Mouse (Mus musculus) embryonic fibroblast, embryonic 13.5 days (primary cell): ENCODE results near the gene 9230112D13Rik.

ENCODE experiments used
- CTCF ChIP-seq: IDR thresholded peaks from 2 replicates; pipeline ENCODE4 v1.5.1; 2011; ENCODE audit warnings: mild to moderate bottlenecking, control low read depth, low read length, moderate library complexity, borderline replicate concordance; ENCODE audit not compliant: insufficient read depth
- POLR2A ChIP-seq: IDR thresholded peaks from 2 replicates; pipeline ENCODE4 v1.6.1; 2011; ENCODE audit warnings: low read depth, mild to moderate bottlenecking, control low read depth, low read length, moderate library complexity

DNA sequence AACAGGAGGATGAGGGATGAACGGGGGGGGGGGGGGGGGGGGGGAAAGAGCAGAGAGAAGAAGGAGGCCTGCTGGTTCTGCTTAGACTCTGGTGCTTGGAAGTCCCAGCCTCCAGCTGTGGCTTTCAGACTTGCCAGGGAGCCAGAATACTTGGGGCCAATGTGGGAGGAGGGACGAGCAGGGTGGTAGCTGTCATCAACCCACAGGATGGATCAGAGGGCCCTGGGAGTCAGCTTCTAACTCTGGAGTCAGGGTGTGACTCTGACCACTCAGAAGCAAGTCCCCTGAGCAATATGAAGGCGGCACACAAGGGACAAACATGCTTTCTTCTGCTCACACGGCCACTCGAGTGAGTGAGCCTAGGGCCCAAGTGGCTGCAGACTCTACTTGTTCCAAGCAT lies 42.0 kb upstream of the 9230112D13Rik start:
- TF ChIP-seq CTCF (no peak), POLR2A (no peak)
